Mouse (Mus musculus) embryonic facial prominence, embryonic 12.5 days (tissue): Measurements from ENCODE around the gene Pik3r1. TPM values are rescaled to one million over a fixed set of nuclear protein-coding genes. Genes with fewer than 3 reads are reported as not detected.

Source experiments
- ATAC-seq: fragments of 200-750 bp; cut with Nextera tagmentation; 2 replicates; pipeline ENCODE4 v1.8.0; 2017; ENCODE audit not compliant: insufficient number of reproducible peaks, insufficient read depth, low FRiP score, low TSS enrichment
- H3K27ac ChIP-seq: fragments of 300-500 bp; sonication (generic); 2 replicates; pipeline ENCODE4 v1.5.1; 2016; ENCODE audit warnings: mild to moderate bottlenecking
- H3K27me3 ChIP-seq: fragments of 300-500 bp; sonication (generic); 2 replicates; pipeline ENCODE4 v1.6.1; 2016; ENCODE audit warnings: mild to moderate bottlenecking, moderate library complexity
- H3K36me3 ChIP-seq: fragments of 300-500 bp; sonication (generic); 2 replicates; pipeline ENCODE4 v1.6.1; 2016; ENCODE audit warnings: mild to moderate bottlenecking
- H3K4me1 ChIP-seq: fragments of 300-500 bp; sonication (generic); 2 replicates; pipeline ENCODE4 v1.6.1; 2016
- H3K4me2 ChIP-seq: fragments of 300-500 bp; sonication (generic); replicated peaks from 2 replicates; pipeline ENCODE4 v1.6.1; 2016; ENCODE audit warnings: mild to moderate bottlenecking, moderate library complexity
- H3K4me3 ChIP-seq: fragments of 300-500 bp; sonication (generic); 2 replicates; pipeline ENCODE4 v1.5.1; 2016; ENCODE audit warnings: mild to moderate bottlenecking
- H3K9ac ChIP-seq: fragments of 300-500 bp; sonication (generic); 2 replicates; pipeline ENCODE4 v1.6.1; 2016; ENCODE audit warnings: mild to moderate bottlenecking, moderate library complexity
- H3K9me3 ChIP-seq: fragments of 300-500 bp; sonication (generic); 2 replicates; pipeline ENCODE4 v1.6.1; 2016; ENCODE audit warnings: mild to moderate bottlenecking, moderate library complexity
- WGBS: fragments of 180-500 bp; shearing (Covaris S2); methylation state at CpG from one replicate; pipeline ENCODE4 v1.1.7; 2016; 5-methylcytosine and 5-hydroxymethylcytosine counted together
- polyA plus RNA-seq: library from polyadenylated mRNA; unstranded; fragments of >200 nt; fragmentation: Nextera tagmentation; extraction: Ambion mirVana; gene quantifications from 2 replicates; pipeline ENCODE4 v1.2.1, GENCODE M21; 2016

Gene Pik3r1
- polyA plus RNA-seq, 1 experiment from 2014 or later = 36.1 TPM

GRCm38 (mm10) chr13:101690167-101690566 lies 77.8 kb downstream of the Pik3r1 start:
- peaks cover 41% of the 10 kb centered on the region for H3K36me3 ChIP-seq
- H3K4me3 ChIP-seq = no peak overlapping the region
- H3K9me3 ChIP-seq = no peaks in the 10 kb centered on the region
- 75% methylated on average over 6 of the region's 6 CpGs for WGBS
- no peak overlapping the region for H3K9ac ChIP-seq
- no peaks in the 10 kb centered on the region for H3K27me3 ChIP-seq
- H3K4me2 ChIP-seq = no peak overlapping the region
- H3K4me1 ChIP-seq = peaks cover 20% of the 10 kb centered on the region
- no peak for ATAC-seq
- no peak overlapping the region for H3K27ac ChIP-seq

- H3K4me3 ChIP-seq = no peak overlapping the region
- H3K27me3 ChIP-seq = no peaks in the 10 kb centered on the region
- no peak for ATAC-seq
- peaks cover 6% of the 10 kb centered on the region; the same call in 1 of the 2 replicates for H3K4me1 ChIP-seq
- no peak overlapping the region for H3K4me2 ChIP-seq
- H3K9ac ChIP-seq = no peak overlapping the region
- H3K36me3 ChIP-seq = peaks cover 60% of the 10 kb centered on the region
- WGBS = 93% methylated on average over 13 of the region's 13 CpGs
- H3K9me3 ChIP-seq = no peaks in the 10 kb centered on the region
- no peak overlapping the region for H3K27ac ChIP-seq
These were observed 81.8 kb downstream of the Pik3r1 start for GRCm38 (mm10) chr13:101686256-101686655.

- Histone ChIP-seq H3K4me2 (no peak overlapping the region), H3K4me3 (no peak overlapping the region), H3K27me3 (no peaks in the 10 kb centered on the region), H3K9me3 (no peaks in the 10 kb centered on the region), H3K9ac (no peak overlapping the region), H3K4me1 (no peaks in the 10 kb centered on the region), H3K36me3 (peaks cover 56% of the 10 kb centered on the region), H3K27ac (no peak overlapping the region)
- 88% methylated on average over 14 of the region's 14 CpGs for WGBS
- no peak for ATAC-seq
These were observed 83.3 kb downstream of the Pik3r1 start for GRCm38 (mm10) chr13:101684706-101685105.

- no peak overlapping the region for H3K4me2 ChIP-seq
These were observed 85.6 kb downstream of the Pik3r1 start for GRCm38 (mm10) chr13:101682378-101682777.

GRCm38 (mm10) chr13:101680083-101680482 lies 87.9 kb downstream of the Pik3r1 start:
- no peak overlapping the region for H3K9ac ChIP-seq
- no peaks in the 10 kb centered on the region for H3K27me3 ChIP-seq
- no peak overlapping the region for H3K4me3 ChIP-seq
- H3K4me2 ChIP-seq = no peak overlapping the region
- no peak overlapping the region for H3K27ac ChIP-seq
- no peak for ATAC-seq
- no peaks in the 10 kb centered on the region for H3K9me3 ChIP-seq
- WGBS = 100% methylated on average over 1 of the region's 1 CpGs
- no peaks in the 10 kb centered on the region for H3K4me1 ChIP-seq
- H3K36me3 ChIP-seq = peaks cover 18% of the 10 kb centered on the region

More at GRCm38 (mm10) chr13:101682378-101682777, 85.6 kb downstream of the Pik3r1 start:
- no peak for ATAC-seq
- Histone ChIP-seq H3K27ac (no peak overlapping the region), H3K27me3 (no peaks in the 10 kb centered on the region), H3K4me1 (no peaks in the 10 kb centered on the region), H3K9me3 (no peaks in the 10 kb centered on the region), H3K9ac (no peak overlapping the region), H3K4me3 (no peak overlapping the region), H3K36me3 (peaks cover 39% of the 10 kb centered on the region)
- 76% methylated on average over 4 of the region's 4 CpGs for WGBS

- Histone ChIP-seq H3K9ac (no peak overlapping the region), H3K9me3 (no peaks in the 10 kb centered on the region), H3K36me3 (peaks cover 9% of the 10 kb centered on the region), H3K4me1 (no peaks in the 10 kb centered on the region), H3K27ac (no peak overlapping the region), H3K4me2 (no peak overlapping the region), H3K27me3 (no peaks in the 10 kb centered on the region), H3K4me3 (no peak overlapping the region)
- ATAC-seq = no peak
- WGBS = 83% methylated on average over 1 of the region's 1 CpGs
These were observed 89.0 kb downstream of the Pik3r1 start for GRCm38 (mm10) chr13:101678984-101679383.

- H3K4me3 ChIP-seq = no peak overlapping the region
- H3K9me3 ChIP-seq = no peaks in the 10 kb centered on the region
- peaks cover 4% of the 10 kb centered on the region; the same call in 1 of the 2 replicates for H3K36me3 ChIP-seq
- H3K27me3 ChIP-seq = no peaks in the 10 kb centered on the region
- no peak for ATAC-seq
- 89% methylated on average over 4 of the region's 4 CpGs for WGBS
- no peak overlapping the region for H3K9ac ChIP-seq
- H3K27ac ChIP-seq = no peak overlapping the region
- no peaks in the 10 kb centered on the region for H3K4me1 ChIP-seq
- H3K4me2 ChIP-seq = no peak overlapping the region
These were observed 90.0 kb downstream of the Pik3r1 start for GRCm38 (mm10) chr13:101678036-101678435.

GRCm38 (mm10) chr13:101673876-101674275 lies 94.1 kb downstream of the Pik3r1 start:
- no peak overlapping the region for H3K27ac ChIP-seq
- H3K4me2 ChIP-seq = no peak overlapping the region
- no peak overlapping the region for H3K4me3 ChIP-seq
- 82% methylated on average over 3 of the region's 3 CpGs for WGBS
- H3K36me3 ChIP-seq = no peaks in the 10 kb centered on the region
- H3K9ac ChIP-seq = no peak overlapping the region
- H3K9me3 ChIP-seq = no peaks in the 10 kb centered on the region
- no peaks in the 10 kb centered on the region for H3K27me3 ChIP-seq
- H3K4me1 ChIP-seq = no peaks in the 10 kb centered on the region
- ATAC-seq = no peak

- 15% methylated on average over 3 of the region's 3 CpGs for WGBS
- no peak overlapping the region for H3K4me2 ChIP-seq
- H3K9ac ChIP-seq = no peak overlapping the region
- no peaks in the 10 kb centered on the region for H3K27me3 ChIP-seq
- no peak overlapping the region for H3K4me3 ChIP-seq
- 0 out of 2 replicates have a peak, but pooled peaks cover 3% of the 10 kb centered on the region for H3K9me3 ChIP-seq
- H3K4me1 ChIP-seq = no peaks in the 10 kb centered on the region
- no peak for ATAC-seq
- H3K27ac ChIP-seq = no peak overlapping the region
- no peaks in the 10 kb centered on the region for H3K36me3 ChIP-seq
These were observed 99.2 kb downstream of the Pik3r1 start for GRCm38 (mm10) chr13:101668859-101669258.

- no peak for ATAC-seq
- Histone ChIP-seq H3K36me3 (no peaks in the 10 kb centered on the region), H3K4me3 (no peak overlapping the region), H3K27ac (no peak overlapping the region), H3K27me3 (no peaks in the 10 kb centered on the region), H3K9me3 (0 out of 2 replicates have a peak, but pooled peaks cover 3% of the 10 kb centered on the region), H3K4me1 (no peaks in the 10 kb centered on the region), H3K9ac (no peak overlapping the region), H3K4me2 (no peak overlapping the region)
- 82% methylated on average over 5 of the region's 5 CpGs for WGBS
These were observed 104.0 kb downstream of the Pik3r1 start for GRCm38 (mm10) chr13:101664010-101664409.

- Histone ChIP-seq H3K9me3 (no peaks in the 10 kb centered on the region), H3K36me3 (no peaks in the 10 kb centered on the region), H3K4me3 (no peak overlapping the region), H3K27me3 (no peaks in the 10 kb centered on the region), H3K4me1 (no peaks in the 10 kb centered on the region), H3K4me2 (no peak overlapping the region), H3K9ac (no peak overlapping the region), H3K27ac (no peak overlapping the region)
- ATAC-seq = no peak
- WGBS = 73% methylated on average over 1 of the region's 1 CpGs
These were observed 105.1 kb downstream of the Pik3r1 start for GRCm38 (mm10) chr13:101662900-101663299.

- ATAC-seq = no peak
- Histone ChIP-seq H3K27me3 (no peaks in the 10 kb centered on the region), H3K4me3 (no peak overlapping the region), H3K4me2 (no peak overlapping the region), H3K9ac (no peak overlapping the region), H3K27ac (no peak overlapping the region), H3K36me3 (no peaks in the 10 kb centered on the region), H3K9me3 (no peaks in the 10 kb centered on the region), H3K4me1 (no peaks in the 10 kb centered on the region)
- WGBS = 89% methylated on average over 6 of the region's 6 CpGs
These were observed 106.5 kb downstream of the Pik3r1 start for GRCm38 (mm10) chr13:101661567-101661966.

GRCm38 (mm10) chr13:101660187-101660586 lies 107.8 kb downstream of the Pik3r1 start:
- Histone ChIP-seq H3K4me1 (no peaks in the 10 kb centered on the region), H3K27me3 (no peaks in the 10 kb centered on the region), H3K36me3 (no peaks in the 10 kb centered on the region), H3K9ac (no peak overlapping the region), H3K9me3 (no peaks in the 10 kb centered on the region), H3K4me2 (no peak overlapping the region), H3K27ac (no peak overlapping the region), H3K4me3 (no peak overlapping the region)
- no peak for ATAC-seq
- WGBS = 91% methylated on average over 2 of the region's 2 CpGs
